Mouse (Mus musculus): ENCODE results near the gene Tenm4. TPM values are rescaled to one million over a fixed set of nuclear protein-coding genes. Genes with fewer than 3 reads are reported as not detected.

Tenm4 gene
- polyA plus RNA-seq, 1 experiment from 2014 or later, result 9.2 TPM

DNA sequence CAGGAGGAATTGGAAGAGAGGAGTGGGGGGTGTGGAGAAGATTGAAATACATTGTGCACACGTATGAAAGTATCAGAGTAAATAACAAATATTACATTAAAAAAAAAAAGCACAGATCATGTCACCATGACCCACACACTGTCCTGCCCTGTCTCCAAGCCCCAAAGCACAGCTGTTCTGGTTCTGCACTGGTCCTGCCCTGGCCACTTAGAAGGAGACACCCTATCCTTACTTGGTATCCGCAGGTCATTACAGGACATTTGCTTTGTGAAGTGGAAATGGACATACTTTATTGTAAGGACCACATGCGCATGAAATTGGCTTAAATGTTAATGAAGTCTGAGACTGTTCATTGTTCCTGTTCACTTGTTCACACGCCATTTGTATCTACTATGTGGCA lies 510.8 kb downstream of the Tenm4 start:
- WGBS, result 89% methylated on average over 4 of the region's 4 CpGs
- no peak overlapping the region for H3K4me2 ChIP-seq (ENCODE audit: low read length)
- no peak overlapping the region for H3K9ac ChIP-seq (ENCODE audit: low read length)
- H3K27me3 ChIP-seq (ENCODE audit: control insufficient read depth, insufficient read depth, low read length), result peaks cover 72% of the 10 kb centered on the region
- no peak overlapping the region for H3K4me3 ChIP-seq (ENCODE audit: control insufficient read depth in 1 of 2, insufficient read depth in 1 of 2, low read depth in 1 of 2, low read length in 2 of 2)
- no peak for ATAC-seq (ENCODE audit: insufficient number of reproducible peaks, insufficient read depth, low FRiP score, low read depth)
- H3K27ac ChIP-seq (replicated peaks in 1 of 2; ENCODE audit: control insufficient read depth in 1 of 2, insufficient read depth in 1 of 2, low read depth in 2 of 2, low read length in 2 of 2), result no peak overlapping the region
- peaks cover 5 to 13% of the 10 kb centered on the region in 2 experiments for H3K4me1 ChIP-seq (ENCODE audit: control insufficient read depth in 2 of 2, insufficient read depth in 2 of 2, low read length in 2 of 2)
- no peaks in the 10 kb centered on the region for H3K36me3 ChIP-seq (ENCODE audit: control insufficient read depth, insufficient read depth, low read length)
- no peaks in the 10 kb centered on the region for H3K9me3 ChIP-seq (ENCODE audit: control insufficient read depth, low read length)

GRCm38 (mm10) chr7:96688141-96688540 lies 517.1 kb downstream of the Tenm4 start:
- peaks cover 56% of the 10 kb centered on the region for H3K27me3 ChIP-seq (ENCODE audit: control insufficient read depth, insufficient read depth, low read length)
- no peak overlapping the region for H3K4me3 ChIP-seq (ENCODE audit: control insufficient read depth in 1 of 2, insufficient read depth in 1 of 2, low read depth in 1 of 2, low read length in 2 of 2)
- H3K4me2 ChIP-seq (ENCODE audit: low read length), result no peak overlapping the region
- ATAC-seq (ENCODE audit: insufficient number of reproducible peaks, insufficient read depth, low FRiP score, low read depth), result no peak
- WGBS, result 79% methylated on average over 3 of the region's 3 CpGs
- H3K9ac ChIP-seq (ENCODE audit: low read length), result no peak overlapping the region
- H3K9me3 ChIP-seq (ENCODE audit: control insufficient read depth, low read length), result no peaks in the 10 kb centered on the region
- no peaks in the 10 kb centered on the region; a peak in 1 of 4 replicates for H3K4me1 ChIP-seq (ENCODE audit: control insufficient read depth in 2 of 2, insufficient read depth in 2 of 2, low read length in 2 of 2)
- H3K36me3 ChIP-seq (ENCODE audit: control insufficient read depth, insufficient read depth, low read length), result no peaks in the 10 kb centered on the region
- no peak overlapping the region for H3K27ac ChIP-seq (replicated peaks in 1 of 2; ENCODE audit: control insufficient read depth in 1 of 2, insufficient read depth in 1 of 2, low read depth in 2 of 2, low read length in 2 of 2)

DNA sequence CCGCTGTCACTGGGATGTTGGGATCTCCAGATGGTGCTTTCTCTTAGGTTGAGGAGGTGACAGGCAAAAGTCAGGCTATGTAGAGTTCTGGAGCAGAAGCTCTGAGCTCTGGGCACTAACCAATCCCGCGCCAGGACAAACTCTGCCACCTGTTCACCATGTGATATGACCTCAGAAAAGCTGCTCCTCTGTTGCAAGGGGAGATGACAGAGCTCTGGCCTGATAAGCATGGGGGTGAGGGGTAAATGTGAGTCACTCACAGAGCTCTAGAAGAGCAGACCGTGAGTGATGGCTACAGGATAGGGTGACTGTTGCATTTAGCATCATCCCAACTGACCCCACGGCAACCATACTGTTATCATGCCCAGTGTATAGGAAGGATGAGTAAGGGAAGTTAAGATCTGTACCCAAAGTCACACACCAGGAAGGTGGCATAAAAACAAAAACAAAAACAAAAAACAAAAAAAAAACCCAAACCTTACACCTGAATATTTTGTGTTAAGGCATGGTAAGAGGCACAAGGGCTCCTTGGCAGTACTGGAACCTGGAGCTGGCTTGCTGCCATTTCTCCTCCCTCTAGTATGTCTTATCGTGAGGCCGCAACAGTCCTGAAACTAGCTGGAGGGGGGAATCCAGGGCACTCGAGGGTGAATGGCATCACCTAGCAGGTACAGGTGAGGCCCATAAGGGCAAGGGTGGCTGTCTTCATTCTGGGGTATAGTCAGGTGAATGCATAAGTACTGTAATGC lies 530.2 kb downstream of the Tenm4 start:
- Histone ChIP-seq H3K36me3 (ENCODE audit: control insufficient read depth, insufficient read depth, low read length) (no peaks in the 10 kb centered on the region), H3K4me2 (ENCODE audit: low read length) (no peak overlapping the region), H3K27ac (replicated peaks in 1 of 2; ENCODE audit: control insufficient read depth in 1 of 2, insufficient read depth in 1 of 2, low read depth in 2 of 2, low read length in 2 of 2) (no peak overlapping the region), H3K9ac (ENCODE audit: low read length) (no peak overlapping the region), H3K4me3 (ENCODE audit: control insufficient read depth in 1 of 2, insufficient read depth in 1 of 2, low read depth in 1 of 2, low read length in 2 of 2) (no peak overlapping the region), H3K4me1 (ENCODE audit: control insufficient read depth in 2 of 2, insufficient read depth in 2 of 2, low read length in 2 of 2) (no peaks in the 10 kb centered on the region), H3K27me3 (ENCODE audit: control insufficient read depth, insufficient read depth, low read length) (peaks cover 23% of the 10 kb centered on the region), H3K9me3 (ENCODE audit: control insufficient read depth, low read length) (no peaks in the 10 kb centered on the region)
- no peak for ATAC-seq (ENCODE audit: insufficient number of reproducible peaks, insufficient read depth, low FRiP score, low read depth)
- WGBS, result 57% methylated on average over 8 of the region's 8 CpGs

GRCm38 (mm10) chr7:96703958-96704357 lies 532.9 kb downstream of the Tenm4 start:
- Histone ChIP-seq H3K27ac (replicated peaks in 1 of 2; ENCODE audit: control insufficient read depth in 1 of 2, insufficient read depth in 1 of 2, low read depth in 2 of 2, low read length in 2 of 2) (no peak overlapping the region), H3K4me2 (ENCODE audit: low read length) (no peak overlapping the region), H3K36me3 (ENCODE audit: control insufficient read depth, insufficient read depth, low read length) (no peaks in the 10 kb centered on the region), H3K4me1 (ENCODE audit: control insufficient read depth in 2 of 2, insufficient read depth in 2 of 2, low read length in 2 of 2) (no peaks in the 10 kb centered on the region), H3K9me3 (ENCODE audit: control insufficient read depth, low read length) (no peaks in the 10 kb centered on the region), H3K9ac (ENCODE audit: low read length) (no peak overlapping the region), H3K27me3 (ENCODE audit: control insufficient read depth, insufficient read depth, low read length) (peaks cover 22% of the 10 kb centered on the region), H3K4me3 (ENCODE audit: control insufficient read depth in 1 of 2, insufficient read depth in 1 of 2, low read depth in 1 of 2, low read length in 2 of 2) (no peak overlapping the region)
- 78% methylated on average over 16 of the region's 16 CpGs for WGBS
- no peak for ATAC-seq (ENCODE audit: insufficient number of reproducible peaks, insufficient read depth, low FRiP score, low read depth)

- no peaks in the 10 kb centered on the region for H3K36me3 ChIP-seq (ENCODE audit: control insufficient read depth, insufficient read depth, low read length)
- H3K9me3 ChIP-seq (ENCODE audit: control insufficient read depth, low read length), result no peaks in the 10 kb centered on the region
- H3K27me3 ChIP-seq (ENCODE audit: control insufficient read depth, insufficient read depth, low read length), result peaks cover 25% of the 10 kb centered on the region
- H3K9ac ChIP-seq (ENCODE audit: low read length), result no peak overlapping the region
- H3K4me3 ChIP-seq (ENCODE audit: control insufficient read depth in 1 of 2, insufficient read depth in 1 of 2, low read depth in 1 of 2, low read length in 2 of 2), result no peak overlapping the region
- no peak overlapping the region for H3K27ac ChIP-seq (replicated peaks in 1 of 2; ENCODE audit: control insufficient read depth in 1 of 2, insufficient read depth in 1 of 2, low read depth in 2 of 2, low read length in 2 of 2)
- 71% methylated on average over 8 of the region's 8 CpGs for WGBS
- no peak for ATAC-seq (ENCODE audit: insufficient number of reproducible peaks, insufficient read depth, low FRiP score, low read depth)
- no peaks in the 10 kb centered on the region for H3K4me1 ChIP-seq (ENCODE audit: control insufficient read depth in 2 of 2, insufficient read depth in 2 of 2, low read length in 2 of 2)
- H3K4me2 ChIP-seq (ENCODE audit: low read length), result no peak overlapping the region
These were observed 534.5 kb downstream of the Tenm4 start for GRCm38 (mm10) chr7:96705307-96706129.

- no peak overlapping the region for H3K27ac ChIP-seq (replicated peaks in 1 of 2; ENCODE audit: control insufficient read depth in 1 of 2, insufficient read depth in 1 of 2, low read depth in 2 of 2, low read length in 2 of 2)
- H3K4me3 ChIP-seq (ENCODE audit: control insufficient read depth in 1 of 2, insufficient read depth in 1 of 2, low read depth in 1 of 2, low read length in 2 of 2), result no peak overlapping the region
- no peak overlapping the region for H3K9ac ChIP-seq (ENCODE audit: low read length)
- no peaks in the 10 kb centered on the region for H3K9me3 ChIP-seq (ENCODE audit: control insufficient read depth, low read length)
- no peaks in the 10 kb centered on the region for H3K4me1 ChIP-seq (ENCODE audit: control insufficient read depth in 2 of 2, insufficient read depth in 2 of 2, low read length in 2 of 2)
- H3K36me3 ChIP-seq (ENCODE audit: control insufficient read depth, insufficient read depth, low read length), result no peaks in the 10 kb centered on the region
- no peak overlapping the region for H3K4me2 ChIP-seq (ENCODE audit: low read length)
- peaks cover 24% of the 10 kb centered on the region for H3K27me3 ChIP-seq (ENCODE audit: control insufficient read depth, insufficient read depth, low read length)
- ATAC-seq (ENCODE audit: insufficient number of reproducible peaks, insufficient read depth, low FRiP score, low read depth), result no peak
- 86% methylated on average over 7 of the region's 7 CpGs for WGBS
These were observed 535.5 kb downstream of the Tenm4 start for GRCm38 (mm10) chr7:96706531-96706930.

- no peaks in the 10 kb centered on the region for H3K4me1 ChIP-seq (ENCODE audit: control insufficient read depth in 2 of 2, insufficient read depth in 2 of 2, low read length in 2 of 2)
- no peak overlapping the region for H3K4me2 ChIP-seq (ENCODE audit: low read length)
- no peaks in the 10 kb centered on the region for H3K36me3 ChIP-seq (ENCODE audit: control insufficient read depth, insufficient read depth, low read length)
- H3K9me3 ChIP-seq (ENCODE audit: control insufficient read depth, low read length), result no peaks in the 10 kb centered on the region
- no peak overlapping the region for H3K4me3 ChIP-seq (ENCODE audit: control insufficient read depth in 1 of 2, insufficient read depth in 1 of 2, low read depth in 1 of 2, low read length in 2 of 2)
- no peak overlapping the region for H3K9ac ChIP-seq (ENCODE audit: low read length)
- H3K27me3 ChIP-seq (ENCODE audit: control insufficient read depth, insufficient read depth, low read length), result peaks cover 25% of the 10 kb centered on the region
- no peak for ATAC-seq (ENCODE audit: insufficient number of reproducible peaks, insufficient read depth, low FRiP score, low read depth)
- 92% methylated on average over 2 of the region's 2 CpGs for WGBS
- H3K27ac ChIP-seq (replicated peaks in 1 of 2; ENCODE audit: control insufficient read depth in 1 of 2, insufficient read depth in 1 of 2, low read depth in 2 of 2, low read length in 2 of 2), result no peak overlapping the region
These were observed 536.1 kb downstream of the Tenm4 start for GRCm38 (mm10) chr7:96707112-96707511.
